Mouse (Mus musculus): ENCODE results near the gene Ankrd9.

DNA sequence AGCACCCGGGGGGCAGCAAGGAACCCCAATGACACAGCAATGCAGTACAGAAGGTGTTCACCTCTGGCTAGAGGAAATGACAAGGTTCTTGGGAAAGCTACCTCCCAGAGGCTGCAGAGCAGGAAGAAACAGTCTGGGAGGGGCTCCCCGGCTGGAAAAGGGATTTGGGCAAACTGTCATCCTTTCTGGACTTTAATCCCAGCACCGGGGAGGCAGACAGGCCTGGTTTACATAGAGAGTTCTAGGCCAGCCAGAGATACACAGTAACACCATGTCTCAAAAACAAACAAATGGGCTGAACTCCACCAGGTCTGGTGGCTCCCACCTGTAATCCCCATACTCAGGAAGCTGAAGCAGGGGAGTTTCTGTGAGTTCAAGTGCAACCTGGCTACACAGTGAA lies 14.4 kb upstream of the Ankrd9 start:
- TF ChIP-seq CTCF (conservative IDR thresholded peaks at IDR 0.05; ENCODE audit: insufficient read depth, insufficient read length, low read depth, low read length) = no peak
- TF ChIP-seq POLR2A (IDR thresholded peaks at IDR 0.05; ENCODE audit: low read depth, low read length) = no peak

Data from kidney, adult 2 months (tissue).